Mouse (Mus musculus): Measurements from ENCODE around the gene Cd47. TPM values are rescaled to one million over a fixed set of nuclear protein-coding genes. Genes with fewer than 3 reads are reported as not detected.

Cd47 gene
- polyA plus RNA-seq, 1 experiment from 2014 or later: 102 TPM

- H3K4me2 ChIP-seq (ENCODE audit: low read depth, low read length): no peak overlapping the region
- DNase-seq (ENCODE audit: low spot score): no peak
- H3K4me1 ChIP-seq (ENCODE audit: control insufficient read depth, insufficient read depth, low read length): no peaks in the 10 kb centered on the region
- H3K27me3 ChIP-seq (replicated peaks; ENCODE audit: control insufficient read depth, insufficient read depth, low read length): no peaks in the 10 kb centered on the region
- WGBS: 73% methylated on average over 5 of the region's 5 CpGs
- no peaks in the 10 kb centered on the region for H3K36me3 ChIP-seq (ENCODE audit: control insufficient read depth, insufficient read depth, low read length)
- H3K9me3 ChIP-seq (ENCODE audit: control insufficient read depth, low read length): 0 out of 2 replicates have a peak, but pooled peaks cover 4% of the 10 kb centered on the region
- no peak overlapping the region for H3K9ac ChIP-seq (ENCODE audit: low read depth, low read length)
- no peak overlapping the region for H3K4me3 ChIP-seq (ENCODE audit: low read depth, low read length)
- ATAC-seq (ENCODE audit: low read depth): no peak
- no peak overlapping the region for H3K27ac ChIP-seq (replicated peaks; ENCODE audit: low read depth, low read length)
Observed at GRCm38 (mm10) chr16:49945084-49945483, 144.8 kb downstream of the Cd47 start.

- no peak overlapping the region for H3K4me2 ChIP-seq (ENCODE audit: low read depth, low read length)
- 0 out of 2 replicates have a peak, but pooled peaks cover 7% of the 10 kb centered on the region for H3K4me1 ChIP-seq (ENCODE audit: control insufficient read depth, insufficient read depth, low read length)
- 88% methylated on average over 3 of the region's 3 CpGs for WGBS
- H3K4me3 ChIP-seq (ENCODE audit: low read depth, low read length): no peak overlapping the region
- no peaks in the 10 kb centered on the region for H3K27me3 ChIP-seq (replicated peaks; ENCODE audit: control insufficient read depth, insufficient read depth, low read length)
- no peaks in the 10 kb centered on the region for H3K36me3 ChIP-seq (ENCODE audit: control insufficient read depth, insufficient read depth, low read length)
- DNase-seq (ENCODE audit: low spot score) (no peak), ATAC-seq (ENCODE audit: low read depth) (no peak)
- H3K9me3 ChIP-seq (ENCODE audit: control insufficient read depth, low read length): no peaks in the 10 kb centered on the region
- H3K9ac ChIP-seq (ENCODE audit: low read depth, low read length): no peak overlapping the region
- H3K27ac ChIP-seq (replicated peaks; ENCODE audit: low read depth, low read length): no peak overlapping the region
Observed at GRCm38 (mm10) chr16:49947049-49947448, 146.7 kb downstream of the Cd47 start.

GRCm38 (mm10) chr16:49947610-49948009, 147.3 kb downstream of the Cd47 start:
- no peaks in the 10 kb centered on the region for H3K36me3 ChIP-seq (ENCODE audit: control insufficient read depth, insufficient read depth, low read length)
- H3K9ac ChIP-seq (ENCODE audit: low read depth, low read length): no peak overlapping the region
- no peaks in the 10 kb centered on the region for H3K27me3 ChIP-seq (replicated peaks; ENCODE audit: control insufficient read depth, insufficient read depth, low read length)
- H3K9me3 ChIP-seq (ENCODE audit: control insufficient read depth, low read length): no peaks in the 10 kb centered on the region
- ATAC-seq (ENCODE audit: low read depth): no peak
- H3K4me3 ChIP-seq (ENCODE audit: low read depth, low read length): no peak overlapping the region
- DNase-seq (ENCODE audit: low spot score): no peak
- 95% methylated on average over 7 of the region's 7 CpGs for WGBS
- H3K4me2 ChIP-seq (ENCODE audit: low read depth, low read length): no peak overlapping the region
- H3K27ac ChIP-seq (replicated peaks; ENCODE audit: low read depth, low read length): no peak overlapping the region
- H3K4me1 ChIP-seq (ENCODE audit: control insufficient read depth, insufficient read depth, low read length): 0 out of 2 replicates have a peak, but pooled peaks cover 9% of the 10 kb centered on the region

DNA sequence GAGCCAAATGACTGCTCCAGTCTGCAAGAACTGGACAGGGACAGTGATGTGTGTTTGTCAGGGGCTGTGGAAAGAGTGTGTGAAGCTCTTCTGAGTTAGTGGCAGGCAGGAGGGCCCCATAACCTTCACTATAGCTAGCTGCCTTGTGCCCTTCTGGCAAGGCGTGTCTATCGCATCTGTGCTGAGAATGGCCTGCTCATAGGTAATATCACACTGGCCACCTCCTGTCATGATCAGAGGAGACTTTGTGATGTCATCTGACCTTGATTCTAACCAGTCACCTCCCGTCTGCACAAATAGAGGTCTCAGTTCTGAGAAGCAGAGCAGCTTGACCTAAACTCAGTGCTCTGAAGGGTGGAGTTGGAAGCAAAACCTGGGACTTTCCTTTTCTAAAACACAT, 148.0 kb downstream of the Cd47 start:
- H3K4me3 ChIP-seq (ENCODE audit: low read depth, low read length): no peak overlapping the region
- no peaks in the 10 kb centered on the region for H3K27me3 ChIP-seq (replicated peaks; ENCODE audit: control insufficient read depth, insufficient read depth, low read length)
- 0 out of 2 replicates have a peak, but pooled peaks cover 9% of the 10 kb centered on the region for H3K4me1 ChIP-seq (ENCODE audit: control insufficient read depth, insufficient read depth, low read length)
- no peak overlapping the region for H3K9ac ChIP-seq (ENCODE audit: low read depth, low read length)
- H3K9me3 ChIP-seq (ENCODE audit: control insufficient read depth, low read length): no peaks in the 10 kb centered on the region
- H3K36me3 ChIP-seq (ENCODE audit: control insufficient read depth, insufficient read depth, low read length): no peaks in the 10 kb centered on the region
- WGBS: 82% methylated on average over 3 of the region's 3 CpGs
- no peak overlapping the region for H3K27ac ChIP-seq (replicated peaks; ENCODE audit: low read depth, low read length)
- ATAC-seq (ENCODE audit: low read depth) (no peak), DNase-seq (ENCODE audit: low spot score) (no peak)
- H3K4me2 ChIP-seq (ENCODE audit: low read depth, low read length): no peak overlapping the region

GRCm38 (mm10) chr16:49949261-49949660, 148.9 kb downstream of the Cd47 start:
- H3K4me3 ChIP-seq (ENCODE audit: low read depth, low read length): no peak overlapping the region
- 0 out of 2 replicates have a peak, but pooled peaks cover 9% of the 10 kb centered on the region for H3K4me1 ChIP-seq (ENCODE audit: control insufficient read depth, insufficient read depth, low read length)
- no peak overlapping the region for H3K27ac ChIP-seq (replicated peaks; ENCODE audit: low read depth, low read length)
- H3K36me3 ChIP-seq (ENCODE audit: control insufficient read depth, insufficient read depth, low read length): no peaks in the 10 kb centered on the region
- 54% methylated on average over 4 of the region's 4 CpGs for WGBS
- H3K9ac ChIP-seq (ENCODE audit: low read depth, low read length): no peak overlapping the region
- no peaks in the 10 kb centered on the region for H3K9me3 ChIP-seq (ENCODE audit: control insufficient read depth, low read length)
- DNase-seq (ENCODE audit: low spot score) (no peak), ATAC-seq (ENCODE audit: low read depth) (no peak)
- no peaks in the 10 kb centered on the region for H3K27me3 ChIP-seq (replicated peaks; ENCODE audit: control insufficient read depth, insufficient read depth, low read length)
- H3K4me2 ChIP-seq (ENCODE audit: low read depth, low read length): no peak overlapping the region

GRCm38 (mm10) chr16:49950340-49950739, 150.0 kb downstream of the Cd47 start:
- Histone ChIP-seq H3K4me2 (ENCODE audit: low read depth, low read length) (no peak overlapping the region), H3K27ac (replicated peaks; ENCODE audit: low read depth, low read length) (no peak overlapping the region), H3K36me3 (ENCODE audit: control insufficient read depth, insufficient read depth, low read length) (no peaks in the 10 kb centered on the region), H3K27me3 (replicated peaks; ENCODE audit: control insufficient read depth, insufficient read depth, low read length) (no peaks in the 10 kb centered on the region), H3K9ac (ENCODE audit: low read depth, low read length) (no peak overlapping the region), H3K4me3 (ENCODE audit: low read depth, low read length) (no peak overlapping the region), H3K4me1 (ENCODE audit: control insufficient read depth, insufficient read depth, low read length) (0 out of 2 replicates have a peak, but pooled peaks cover 9% of the 10 kb centered on the region), H3K9me3 (ENCODE audit: control insufficient read depth, low read length) (no peaks in the 10 kb centered on the region)
- no peak for DNase-seq (ENCODE audit: low spot score)
- 65% methylated on average over 2 of the region's 2 CpGs for WGBS
- ATAC-seq (ENCODE audit: low read depth): no peak

DNA sequence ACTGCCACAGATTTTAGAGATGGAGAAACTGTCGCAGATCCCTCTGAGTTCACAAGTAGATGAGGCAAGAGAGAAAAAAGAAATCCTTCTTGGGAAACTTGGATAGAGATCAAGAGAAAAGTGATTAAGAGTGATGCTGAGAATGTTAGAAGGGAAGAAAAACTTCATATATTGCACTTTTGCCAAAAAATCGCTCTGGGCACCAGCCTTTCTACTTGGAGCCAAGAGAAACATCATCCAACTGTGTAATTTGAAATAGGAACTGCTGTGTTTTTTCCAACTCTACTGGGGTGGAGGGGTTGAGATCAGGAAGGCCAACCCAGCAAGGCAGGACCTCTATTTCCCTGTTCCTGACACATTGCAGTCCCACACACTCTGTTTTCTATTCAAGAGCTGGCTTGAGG, 151.0 kb downstream of the Cd47 start:
- H3K36me3 ChIP-seq (ENCODE audit: control insufficient read depth, insufficient read depth, low read length): no peaks in the 10 kb centered on the region
- no peak overlapping the region for H3K27ac ChIP-seq (replicated peaks; ENCODE audit: low read depth, low read length)
- no peaks in the 10 kb centered on the region for H3K9me3 ChIP-seq (ENCODE audit: control insufficient read depth, low read length)
- no peaks in the 10 kb centered on the region for H3K27me3 ChIP-seq (replicated peaks; ENCODE audit: control insufficient read depth, insufficient read depth, low read length)
- H3K9ac ChIP-seq (ENCODE audit: low read depth, low read length): no peak overlapping the region
- H3K4me1 ChIP-seq (ENCODE audit: control insufficient read depth, insufficient read depth, low read length): 0 out of 2 replicates have a peak, but pooled peaks cover 9% of the 10 kb centered on the region
- no peak overlapping the region for H3K4me2 ChIP-seq (ENCODE audit: low read depth, low read length)
- DNase-seq (ENCODE audit: low spot score) (peak; percentile 88), ATAC-seq (ENCODE audit: low read depth) (peak; percentile 79)
- H3K4me3 ChIP-seq (ENCODE audit: low read depth, low read length): no peak overlapping the region
- 56% methylated on average over 2 of the region's 2 CpGs for WGBS

DNA sequence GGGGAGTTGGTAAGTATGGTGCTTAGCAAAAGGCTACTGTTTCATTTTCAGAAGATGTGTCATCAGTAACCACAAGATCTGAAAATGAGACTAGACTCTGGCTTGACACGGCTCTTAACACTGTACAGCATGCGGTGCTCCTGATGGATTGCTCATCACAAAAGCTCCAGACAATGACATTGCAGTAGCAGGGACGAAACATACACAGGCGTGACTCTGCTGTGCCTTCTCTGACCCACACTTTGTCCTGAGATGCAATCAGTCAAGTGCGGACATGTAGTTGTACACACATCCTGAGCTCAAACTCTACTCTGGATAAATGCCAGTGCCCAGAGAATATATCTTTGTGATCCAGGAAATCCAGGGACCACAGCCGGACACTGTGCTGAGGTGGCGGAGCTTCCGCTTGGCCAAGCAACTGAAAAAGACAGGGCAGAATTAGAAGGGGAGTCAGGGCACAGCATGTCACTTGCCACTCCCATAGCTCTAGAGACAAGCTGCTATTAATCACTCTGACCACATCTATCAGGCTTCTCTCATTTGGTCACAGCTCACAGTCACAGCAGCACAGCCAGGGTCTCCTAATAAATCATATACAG, 151.7 kb downstream of the Cd47 start:
- Histone ChIP-seq H3K9ac (ENCODE audit: low read depth, low read length) (no peak overlapping the region), H3K27me3 (replicated peaks; ENCODE audit: control insufficient read depth, insufficient read depth, low read length) (no peaks in the 10 kb centered on the region), H3K4me3 (ENCODE audit: low read depth, low read length) (no peak overlapping the region), H3K4me2 (ENCODE audit: low read depth, low read length) (no peak overlapping the region), H3K27ac (replicated peaks; ENCODE audit: low read depth, low read length) (no peak overlapping the region; the same call in 1 of the 2 replicates), H3K9me3 (ENCODE audit: control insufficient read depth, low read length) (no peaks in the 10 kb centered on the region), H3K4me1 (ENCODE audit: control insufficient read depth, insufficient read depth, low read length) (0 out of 2 replicates have a peak, but pooled peaks cover 9% of the 10 kb centered on the region), H3K36me3 (ENCODE audit: control insufficient read depth, insufficient read depth, low read length) (no peaks in the 10 kb centered on the region)
- DNase-seq (ENCODE audit: low spot score) (peak; percentile 48), ATAC-seq (ENCODE audit: low read depth) (0 out of 2 replicates have a peak, but pooled peaks have one; percentile 37)
- WGBS: 77% methylated on average over 8 of the region's 8 CpGs

GRCm38 (mm10) chr16:49953817-49954216, 153.5 kb downstream of the Cd47 start:
- DNase-seq (ENCODE audit: low spot score) (peak; percentile 63), ATAC-seq (ENCODE audit: low read depth) (peak; percentile 60)
- Histone ChIP-seq H3K36me3 (ENCODE audit: control insufficient read depth, insufficient read depth, low read length) (no peaks in the 10 kb centered on the region), H3K4me2 (ENCODE audit: low read depth, low read length) (no peak overlapping the region), H3K4me1 (ENCODE audit: control insufficient read depth, insufficient read depth, low read length) (0 out of 2 replicates have a peak, but pooled peaks cover 9% of the 10 kb centered on the region), H3K9ac (ENCODE audit: low read depth, low read length) (no peak overlapping the region), H3K9me3 (ENCODE audit: control insufficient read depth, low read length) (no peaks in the 10 kb centered on the region), H3K27me3 (replicated peaks; ENCODE audit: control insufficient read depth, insufficient read depth, low read length) (no peaks in the 10 kb centered on the region), H3K27ac (replicated peaks; ENCODE audit: low read depth, low read length) (0 out of 2 replicates have a peak overlapping the region, but pooled peaks have one; percentile 31), H3K4me3 (ENCODE audit: low read depth, low read length) (no peak overlapping the region)
- 40% methylated on average over 3 of the region's 3 CpGs for whole genome bisulfite sequencing
